Mouse (Mus musculus): Measurements from ENCODE around the gene Plod3. TPM values are rescaled to one million over a fixed set of nuclear protein-coding genes. Genes with fewer than 3 reads are reported as not detected.

Gene Plod3
- polyA plus RNA-seq, 1 experiment from 2014 or later = 40.1 TPM

DNA sequence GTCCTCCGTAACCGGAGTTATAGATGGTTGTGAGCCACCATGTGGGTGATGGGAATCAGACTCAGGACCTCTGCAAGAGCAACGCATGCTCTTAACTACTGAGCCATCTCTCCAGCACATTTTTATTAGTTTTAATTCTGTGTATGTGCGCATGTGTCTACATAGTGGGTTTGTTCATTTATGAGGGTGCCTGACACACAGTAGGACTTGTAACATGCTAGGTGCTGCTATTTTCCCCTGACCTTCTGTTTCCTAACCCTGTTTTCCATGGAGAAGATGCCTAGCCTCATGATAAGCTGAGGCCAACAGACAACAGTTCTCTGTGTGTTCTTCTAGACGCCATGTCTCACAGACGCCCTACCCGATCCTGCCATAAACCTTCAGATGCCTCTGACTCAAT lies 57.2 kb downstream of the Plod3 start:
- Histone ChIP-seq H3K27ac (ENCODE audit: low read length) (no peak overlapping the region), H3K9ac (replicated peaks; ENCODE audit: low read depth, low read length) (no peak overlapping the region), H3K9me3 (ENCODE audit: control insufficient read depth, low read depth, low read length) (no peaks in the 10 kb centered on the region), H3K4me3 (ENCODE audit: low read depth, low read length) (no peak overlapping the region), H3K4me2 (replicated peaks; ENCODE audit: low read depth, low read length) (no peak overlapping the region), H3K4me1 (ENCODE audit: control insufficient read depth, insufficient read depth, low read length) (peaks cover 9% of the 10 kb centered on the region), H3K36me3 (ENCODE audit: control insufficient read depth, insufficient read depth, low read length) (peaks cover 13% of the 10 kb centered on the region), H3K27me3 (ENCODE audit: control insufficient read depth, insufficient read depth, low read length) (no peaks in the 10 kb centered on the region)
- ATAC-seq (ENCODE audit: insufficient number of reproducible peaks, insufficient read depth, low FRiP score, low read depth) = no peak
- WGBS = 95% methylated on average over 7 of the region's 7 CpGs

GRCm38 (mm10) chr5:137045402-137046323 lies 58.8 kb downstream of the Plod3 start, which contains the start of gene Ap1s1:
TSS of gene Ap1s1 (minus strand) at chr5:137046135.
- Histone ChIP-seq H3K36me3 (ENCODE audit: control insufficient read depth, insufficient read depth, low read length) (peaks cover 9% of the 10 kb centered on the region), H3K27ac (ENCODE audit: low read length) (peak within 1 kb of the TSS; percentile 74; the same call in 1 of the 2 replicates), H3K4me2 (replicated peaks; ENCODE audit: low read depth, low read length) (peak within 1 kb of the TSS; percentile 89), H3K4me1 (ENCODE audit: control insufficient read depth, insufficient read depth, low read length) (peaks cover 9% of the 10 kb centered on the region), H3K27me3 (ENCODE audit: control insufficient read depth, insufficient read depth, low read length) (no peaks in the 10 kb centered on the region), H3K4me3 (ENCODE audit: low read depth, low read length) (peak within 1 kb of the TSS; percentile 77), H3K9me3 (ENCODE audit: control insufficient read depth, low read depth, low read length) (no peaks in the 10 kb centered on the region), H3K9ac (replicated peaks; ENCODE audit: low read depth, low read length) (peak within 1 kb of the TSS; percentile 63)
- 1% methylated on average over 48 of the region's 48 CpGs for WGBS
- ATAC-seq (ENCODE audit: insufficient number of reproducible peaks, insufficient read depth, low FRiP score, low read depth) = peak; percentile 92

MicroRNAs within 50 kb of the gene (microRNA counts, 519-probe panel; counts per million panel counts)
- microRNA mmu-miR-702 = not detected

Small RNA genes lying within 50 kb of the gene (microRNA-seq; reads per million reads assigned to microRNA genes)
- gene Mir702 = 26.3 reads per million, percentile 31 among the genes with 10 or more reads in this experiment

Other genes with a start within 250 kb of the Plod3 start
- 11.7 and 12.2 TPM in 2 replicates for gene Col26a1, start 103.8 kb upstream of the Plod3 start, polyA plus RNA-seq (2014; fragmentation: Nextera tagmentation; extraction: Ambion mirVana)
- gene Ift22, start 78.9 kb upstream of the Plod3 start, polyA plus RNA-seq (2014; fragmentation: Nextera tagmentation; extraction: Ambion mirVana) = 65.9 and 75.1 TPM in 2 replicates
- gene Fis1, start 33.7 kb upstream of the Plod3 start, polyA plus RNA-seq (2014; fragmentation: Nextera tagmentation; extraction: Ambion mirVana) = 283 and 304 TPM in 2 replicates
- 6.7 TPM in 2 replicates for gene Cldn15, start 20.4 kb upstream of the Plod3 start, polyA plus RNA-seq (2014; fragmentation: Nextera tagmentation; extraction: Ambion mirVana)
- 101 and 108 TPM in 2 replicates for gene Znhit1, start 1.0 kb downstream of the Plod3 start, polyA plus RNA-seq (2014; fragmentation: Nextera tagmentation; extraction: Ambion mirVana)
- gene Vgf, start 39.4 kb downstream of the Plod3 start, polyA plus RNA-seq (2014; fragmentation: Nextera tagmentation; extraction: Ambion mirVana) = 0.65 and 0.83 TPM in 2 replicates
- 146 and 159 TPM in 2 replicates for gene Ap1s1, start 59.1 kb downstream of the Plod3 start, polyA plus RNA-seq (2014; fragmentation: Nextera tagmentation; extraction: Ambion mirVana)
- gene Serpine1, start 85.2 kb downstream of the Plod3 start, polyA plus RNA-seq (2014; fragmentation: Nextera tagmentation; extraction: Ambion mirVana) = 0.27 and 0.33 TPM in 2 replicates
- gene Trim56, start 129.2 kb downstream of the Plod3 start, polyA plus RNA-seq (2014; fragmentation: Nextera tagmentation; extraction: Ambion mirVana) = 10.9 and 12.0 TPM in 2 replicates
- not detected in 2 replicates for gene Muc3, start 162.3 kb downstream of the Plod3 start, polyA plus RNA-seq (2014; fragmentation: Nextera tagmentation; extraction: Ambion mirVana)
- gene Muc3a, start 225.4 kb downstream of the Plod3 start, polyA plus RNA-seq (2014; fragmentation: Nextera tagmentation; extraction: Ambion mirVana) = 0.26 and 0.27 TPM in 2 replicates